Mouse (Mus musculus): ENCODE data around the gene Patj.
"Not testable (repeated sequence)": the region's sequence is repeated elsewhere in the genome, so short reads cannot be mapped to it uniquely, and the experiment has no call there.

Patj gene

GRCm38 (mm10) chr4:98567457-98567856, 171.9 kb downstream of the Patj start:
- ATAC-seq (ENCODE audit: low TSS enrichment), result no peak

DNA sequence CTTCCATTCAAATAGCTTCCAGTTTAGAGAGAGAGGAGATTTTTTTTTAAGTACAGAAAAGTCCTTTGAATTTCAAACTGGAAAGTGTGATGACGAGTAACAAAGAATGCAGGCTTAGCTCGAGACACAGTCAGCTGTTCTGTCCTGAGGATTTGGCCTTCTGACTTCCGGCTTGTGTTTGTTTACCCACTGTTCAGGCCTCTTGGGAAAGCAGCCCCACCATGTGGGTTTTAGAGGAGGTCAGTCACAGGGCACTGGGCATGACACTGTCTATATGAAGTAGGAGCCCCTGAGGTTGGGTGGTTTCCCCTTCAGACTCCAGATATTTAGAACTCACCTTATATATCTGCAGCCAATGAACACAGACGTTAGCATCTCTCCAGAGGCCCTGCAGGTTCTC, 174.3 kb downstream of the Patj start:
- no peak for ATAC-seq (ENCODE audit: low TSS enrichment)

- no peak for ATAC-seq (ENCODE audit: low TSS enrichment)
These were observed 181.7 kb downstream of the Patj start for GRCm38 (mm10) chr4:98577275-98577674.

DNA sequence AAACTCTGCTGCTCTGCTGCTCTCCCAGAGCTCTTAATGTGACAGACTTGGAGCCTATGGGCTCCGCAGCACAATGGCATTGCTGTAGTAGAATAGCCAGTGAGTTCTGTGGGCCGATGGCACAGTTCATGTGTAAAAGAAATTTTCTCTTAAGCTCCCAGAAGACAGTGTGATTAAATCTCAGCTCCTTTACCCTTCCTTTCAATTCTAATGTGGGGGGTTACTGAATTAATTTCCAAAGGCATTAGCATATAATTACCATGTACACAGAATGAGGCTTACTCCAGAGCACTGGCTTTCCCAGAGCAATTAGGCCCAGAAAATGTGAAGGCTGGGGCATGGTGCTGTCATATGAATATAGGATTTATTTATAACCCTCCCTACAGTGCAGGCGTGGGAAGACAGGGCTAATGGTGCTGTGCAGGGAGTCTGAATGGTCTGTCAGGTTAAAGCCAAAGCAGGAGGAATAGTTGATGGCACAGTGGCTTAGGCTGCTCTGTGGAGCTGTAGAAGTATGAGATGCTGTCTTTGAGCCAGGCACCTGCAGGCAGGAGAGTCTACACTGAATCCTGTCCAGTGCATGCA, 182.5 kb downstream of the Patj start:
- peak; percentile 58 for ATAC-seq (ENCODE audit: low TSS enrichment)

GRCm38 (mm10) chr4:98581456-98581855, 185.9 kb downstream of the Patj start:
- ATAC-seq (ENCODE audit: low TSS enrichment), result peak; percentile 53

DNA sequence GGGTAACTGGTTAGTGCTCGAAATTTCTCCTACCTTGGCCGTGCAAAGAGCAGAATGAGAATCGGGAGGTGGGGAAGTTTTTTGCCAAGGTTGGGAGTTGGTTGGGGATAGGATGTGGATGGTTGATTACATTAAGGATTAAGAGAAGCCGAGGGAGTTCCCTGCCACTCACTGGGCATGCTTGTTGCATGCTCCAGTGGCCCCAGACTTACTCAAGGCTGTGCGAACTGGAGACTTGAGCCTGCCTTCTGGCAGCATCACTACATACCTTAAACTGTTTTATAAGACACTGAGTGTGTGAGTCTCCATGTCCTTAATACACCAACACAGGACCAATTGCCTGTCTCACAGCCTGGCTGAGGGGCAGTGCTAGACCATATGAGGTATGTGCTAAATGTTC, 188.4 kb downstream of the Patj start:
- ATAC-seq (ENCODE audit: low TSS enrichment), result no peak

DNA sequence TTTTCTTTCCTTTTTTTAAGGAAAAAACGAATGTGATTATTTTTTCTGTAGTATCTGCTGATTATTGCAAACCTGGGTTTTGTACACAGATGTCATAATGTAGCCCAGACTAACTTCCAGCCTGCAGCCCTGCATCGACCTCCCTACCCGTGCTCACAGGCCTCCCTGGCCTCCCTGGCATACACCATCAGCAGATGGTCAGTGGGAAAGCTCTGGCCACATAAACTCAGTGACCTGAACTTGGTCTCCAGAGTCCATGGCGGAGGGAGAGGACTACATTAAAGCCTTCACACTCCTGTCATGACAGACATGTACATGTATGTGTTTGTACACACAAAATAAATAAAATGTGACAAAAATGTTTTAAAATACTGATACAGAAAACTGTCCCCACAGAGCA, 190.7 kb downstream of the Patj start:
- ATAC-seq (ENCODE audit: low TSS enrichment), result no peak

- ATAC-seq (ENCODE audit: low TSS enrichment), result peak; percentile 67
These were observed 192.1 kb downstream of the Patj start for GRCm38 (mm10) chr4:98587686-98588085.

- peak; percentile 97 for ATAC-seq (ENCODE audit: low TSS enrichment)
These were observed 198.4 kb downstream of the Patj start for GRCm38 (mm10) chr4:98593961-98594360.

- ATAC-seq (ENCODE audit: low TSS enrichment), result peak; percentile 53
These were observed 203.0 kb downstream of the Patj start for GRCm38 (mm10) chr4:98598546-98598971.

- no peak for ATAC-seq (ENCODE audit: low TSS enrichment)
These were observed 203.8 kb downstream of the Patj start for GRCm38 (mm10) chr4:98599358-98599757.

DNA sequence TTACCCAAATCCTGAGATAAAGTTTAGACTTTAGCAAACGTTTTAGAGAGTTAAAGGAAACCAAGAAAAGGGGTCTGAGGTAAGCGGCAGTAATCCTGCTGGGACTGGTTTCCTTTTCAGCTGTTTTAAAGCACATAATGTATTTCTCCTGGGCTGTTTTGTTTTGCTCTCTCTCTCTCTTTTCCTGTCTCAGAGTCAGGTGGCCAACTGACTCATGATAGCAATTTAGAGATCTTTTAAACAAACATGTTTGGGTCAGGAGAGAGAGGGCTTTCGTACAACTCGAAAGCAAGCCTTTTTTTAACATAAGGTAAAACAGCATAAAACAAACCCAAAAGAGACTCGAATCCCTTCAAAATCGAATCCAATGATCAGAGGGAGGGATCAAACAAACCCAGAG, 207.5 kb downstream of the Patj start:
- no peak for ATAC-seq (ENCODE audit: low TSS enrichment)

- no peak for ATAC-seq (ENCODE audit: low TSS enrichment)
These were observed 214.9 kb downstream of the Patj start for GRCm38 (mm10) chr4:98610501-98610900.

DNA sequence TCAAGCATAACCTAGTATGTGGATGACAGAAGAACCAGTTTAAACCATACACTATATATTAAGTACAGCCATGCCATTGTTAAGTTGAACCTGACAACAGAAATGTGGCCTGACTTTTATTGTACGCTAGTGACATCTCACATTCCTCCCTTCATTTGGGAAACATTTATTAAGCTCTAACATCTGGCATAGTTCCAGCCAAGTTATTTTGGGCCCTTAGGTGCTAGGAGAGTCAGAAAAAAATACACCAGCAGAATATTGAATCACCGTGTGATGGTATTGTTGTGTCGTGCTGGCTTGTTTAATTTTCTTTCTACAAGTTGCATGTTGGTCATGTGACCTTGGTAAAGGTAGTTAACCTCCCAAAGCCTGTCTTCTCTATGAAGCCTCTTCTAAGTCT, 218.8 kb downstream of the Patj start:
- no peak for ATAC-seq (ENCODE audit: low TSS enrichment)

- ATAC-seq (ENCODE audit: low TSS enrichment), result no peak
These were observed 223.6 kb downstream of the Patj start for GRCm38 (mm10) chr4:98619199-98619598.

DNA sequence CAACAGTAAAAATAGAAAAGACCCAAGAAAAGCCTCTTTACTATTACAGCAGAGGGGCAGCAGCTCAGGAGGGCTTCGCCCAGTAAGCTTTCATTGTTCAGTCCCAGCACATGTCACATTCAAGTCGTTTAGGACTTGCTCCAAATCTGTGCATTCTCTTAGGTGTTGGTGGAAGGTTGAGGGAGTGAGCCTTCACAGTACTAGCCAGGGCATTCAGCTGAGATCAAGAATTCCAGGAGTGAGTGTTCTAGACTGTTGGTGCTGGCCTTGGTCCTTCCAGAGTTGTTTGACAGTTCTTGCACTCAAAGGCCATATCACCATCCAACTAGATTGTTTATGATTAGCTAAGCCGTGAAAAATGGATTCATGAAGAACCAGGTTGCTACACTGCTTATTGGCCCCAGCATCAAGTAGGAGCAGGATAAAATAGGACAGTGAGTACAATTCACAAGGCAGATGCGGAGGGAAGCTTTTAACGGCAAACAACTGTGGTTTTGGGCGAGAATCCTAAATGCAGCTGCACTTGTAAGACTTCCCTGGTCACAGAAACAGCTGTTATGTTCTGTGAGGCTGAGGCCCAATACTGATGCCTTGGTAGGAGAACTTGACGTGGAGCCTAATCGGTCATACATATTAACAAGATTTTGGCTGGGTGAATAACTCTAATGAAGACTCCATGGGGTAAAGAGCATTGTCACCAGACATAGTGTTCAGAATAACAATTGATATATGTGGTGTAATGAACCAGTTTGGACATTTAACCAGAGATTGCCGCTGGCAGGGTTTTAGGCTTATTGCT, 225.6 kb downstream of the Patj start:
- no peak for ATAC-seq (ENCODE audit: low TSS enrichment)

GRCm38 (mm10) chr4:98622180-98622579, 226.6 kb downstream of the Patj start:
- ATAC-seq (ENCODE audit: low TSS enrichment), result no peak

- ATAC-seq (ENCODE audit: low TSS enrichment), result peak; percentile 78
These were observed 227.6 kb downstream of the Patj start for GRCm38 (mm10) chr4:98622996-98623673.

DNA sequence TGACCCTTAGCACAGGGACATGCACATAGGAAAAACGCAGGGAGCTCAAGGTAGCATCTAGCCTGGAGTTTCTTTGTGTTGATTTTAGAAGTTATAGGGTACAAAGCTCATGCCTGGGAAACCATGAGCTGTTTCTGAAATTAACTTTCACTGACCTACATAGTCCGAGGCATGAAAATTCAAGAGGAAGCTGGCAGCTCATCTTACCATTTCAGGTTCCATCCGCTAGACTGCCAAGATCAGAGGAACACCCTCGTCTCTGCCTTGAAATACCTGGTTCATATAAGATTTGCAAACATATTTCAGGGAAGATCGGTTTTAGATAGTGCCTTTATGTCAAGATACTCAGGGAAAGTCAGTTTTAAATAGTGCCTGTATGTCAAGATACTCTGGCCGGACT, 232.7 kb downstream of the Patj start:
- peak; percentile 92 for ATAC-seq (ENCODE audit: low TSS enrichment)

DNA sequence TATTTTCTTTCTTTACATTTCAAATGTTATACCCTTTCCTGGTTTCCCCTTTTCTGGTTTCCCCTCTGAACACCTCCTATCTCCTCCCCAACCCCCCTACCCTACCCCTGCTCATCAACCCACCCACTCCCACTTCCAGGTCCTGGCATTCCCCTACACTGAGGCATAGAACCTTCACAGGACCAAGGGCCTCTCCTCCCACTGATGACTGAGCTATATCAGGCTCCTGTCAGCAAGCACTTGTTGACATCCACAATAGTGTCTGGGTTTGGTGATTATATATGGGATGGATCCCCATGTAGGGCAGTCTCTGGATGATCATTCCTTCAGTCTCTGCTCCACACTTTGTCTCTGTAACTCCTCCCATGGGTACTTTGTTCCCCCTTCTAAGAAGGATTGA, 233.6 kb downstream of the Patj start:
- not testable (repeated sequence) for ATAC-seq (ENCODE audit: low TSS enrichment)

GRCm38 (mm10) chr4:98635140-98635837, 239.7 kb downstream of the Patj start:
- peak; percentile 14; the same call in 1 of the 2 replicates for ATAC-seq (ENCODE audit: low TSS enrichment)

GRCm38 (mm10) chr4:98638731-98639130, 243.1 kb downstream of the Patj start:
- no peak for ATAC-seq (ENCODE audit: low TSS enrichment)
